1 mouse cellular context compared by ENCODE assay signal in the genomic region with DNA sequence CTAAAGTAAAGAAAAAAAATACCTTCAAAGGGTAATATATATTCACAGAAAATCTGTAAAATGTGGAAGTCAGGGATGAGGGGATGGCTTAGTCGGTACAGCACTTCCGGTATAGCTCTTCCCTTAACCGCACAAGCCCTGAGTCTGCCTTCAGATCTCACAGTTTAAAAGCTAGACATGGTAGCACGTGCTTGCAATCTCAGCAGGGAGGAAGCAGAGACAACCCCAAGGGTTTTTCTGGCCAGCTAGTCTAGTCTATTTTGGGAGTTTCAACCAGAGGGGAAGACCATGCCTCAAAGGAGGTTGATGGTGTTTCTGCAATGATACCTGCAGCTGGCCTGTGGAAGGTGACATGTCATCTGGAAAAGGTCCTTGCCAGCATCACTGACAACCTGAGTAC.
TF ChIP-seq lines count a peak whose summit lies in the region.

No protein-coding gene starts in this region.

TF ChIP-seq in CH12.LX, 34 proteins besides CTCF, POLR2A, EP300 and RAD21 (continued from another document):
- 0 out of 2 replicates have a peak, but pooled peaks have one; percentile 52 for TF ChIP-seq CHD2 (IDR thresholded peaks at IDR 0.05; ENCODE audit: low read length)
- TF ChIP-seq SIN3A (IDR thresholded peaks at IDR 0.05; ENCODE audit: low read length) = peak; percentile 79
- peak; percentile 76 for TF ChIP-seq IRF4 (IDR thresholded peaks at IDR 0.05; ENCODE audit: low read depth, low read length)
- TF ChIP-seq GABPA (IDR thresholded peaks at IDR 0.05; ENCODE audit: insufficient replicate concordance, low read depth, low read length) = no peak
- no peak for TF ChIP-seq TBP (conservative IDR thresholded peaks at IDR 0.05; ENCODE audit: low read depth, low read length)
- TF ChIP-seq MEF2A (IDR thresholded peaks at IDR 0.05; ENCODE audit: borderline replicate concordance, low read depth, low read length) = peak; percentile 99
- TF ChIP-seq ZC3H11A (IDR thresholded peaks at IDR 0.05; ENCODE audit: low read depth, low read length) = no peak
- TF ChIP-seq BHLHE40 (IDR thresholded peaks at IDR 0.05; ENCODE audit: low read depth, low read length) = peak; percentile 99
- TF ChIP-seq ZKSCAN1 (IDR thresholded peaks at IDR 0.05; ENCODE audit: borderline replicate concordance, low read depth, low read length) = no peak
- peak; percentile 92 for TF ChIP-seq TCF12 (IDR thresholded peaks at IDR 0.05; ENCODE audit: low read depth, low read length)
- TF ChIP-seq MXI1 (IDR thresholded peaks at IDR 0.05; ENCODE audit: low read depth, low read length) = peak; percentile 82
- peak; percentile 55; the same call in 1 of the 2 replicates for TF ChIP-seq RCOR1 (conservative IDR thresholded peaks at IDR 0.05; ENCODE audit: low read depth, low read length)
- TF ChIP-seq POLR2AphosphoS2 (IDR thresholded peaks at IDR 0.05; ENCODE audit: low read depth, low read length) = no peak
- TF ChIP-seq SMC3 (IDR thresholded peaks at IDR 0.05; ENCODE audit: low read depth, low read length) = peak; percentile 4; the same call in 1 of the 2 replicates
- no peak for TF ChIP-seq MAZ (IDR thresholded peaks at IDR 0.05; ENCODE audit: low read depth, low read length)
- peak; percentile 88 for TF ChIP-seq ELF1 (IDR thresholded peaks at IDR 0.05; ENCODE audit: low read depth, low read length)
- TF ChIP-seq ETS1 (conservative IDR thresholded peaks at IDR 0.05; ENCODE audit: low read depth, low read length) = peak; percentile 95
- TF ChIP-seq MAX (IDR thresholded peaks at IDR 0.05; ENCODE audit: low read length) = peak; percentile 98
